Mouse (Mus musculus) embryonic facial prominence, embryonic 11.5 days (tissue): ENCODE measurements around the gene Stim1. TPM values are rescaled to one million over a fixed set of nuclear protein-coding genes. Genes with fewer than 3 reads are reported as not detected.
"Not testable (repeated sequence)": the region's sequence is repeated elsewhere in the genome, so short reads cannot be mapped to it uniquely, and the experiment has no call there.

Experiments used
- ATAC-seq: fragments of 200-750 bp; cut with Nextera tagmentation; replicated peaks from 2 replicates; pipeline ENCODE4 v1.8.0; 2017; ENCODE audit warnings: low read depth; ENCODE audit not compliant: insufficient number of reproducible peaks, low FRiP score, low TSS enrichment
- DNase-seq: peaks from one replicate; pipeline ENCODE4 v3.0.0-alpha.2; 2015; ENCODE audit warnings: low spot score
- H3K27ac ChIP-seq: fragments of 300-500 bp; sonication (generic); replicated peaks from 2 replicates; pipeline ENCODE4 v1.5.1; 2014; ENCODE audit warnings: mild to moderate bottlenecking, low read depth, low read length, control low read depth
- H3K27me3 ChIP-seq: fragments of 300-500 bp; sonication (generic); 2 replicates; pipeline ENCODE4 v1.6.1; 2014; ENCODE audit warnings: mild to moderate bottlenecking, low read length, moderate library complexity, mixed read lengths; ENCODE audit not compliant: control insufficient read depth, insufficient read depth
- H3K36me3 ChIP-seq: fragments of 300-500 bp; sonication (generic); replicated peaks from 2 replicates; pipeline ENCODE4 v1.6.1; 2014; ENCODE audit warnings: low read depth, mild to moderate bottlenecking, low read length, moderate library complexity, mixed read lengths; ENCODE audit not compliant: control insufficient read depth, insufficient read depth
- H3K4me1 ChIP-seq: fragments of 300-500 bp; sonication (generic); 2 replicates; pipeline ENCODE4 v1.6.1; 2014; ENCODE audit warnings: low read length, mixed read lengths; ENCODE audit not compliant: control insufficient read depth, insufficient read depth
- H3K4me2 ChIP-seq: fragments of 300-500 bp; sonication (generic); 2 replicates; pipeline ENCODE4 v1.6.1; 2014; ENCODE audit warnings: low read depth, mild to moderate bottlenecking, control low read depth, low read length, moderate library complexity
- H3K4me3 ChIP-seq: fragments of 300-500 bp; sonication (generic); 2 replicates; pipeline ENCODE4 v1.5.1; 2014; ENCODE audit warnings: low read depth, low read length, control low read depth
- H3K9ac ChIP-seq: fragments of 300-500 bp; sonication (generic); replicated peaks from 2 replicates; pipeline ENCODE4 v1.6.1; 2014; ENCODE audit warnings: mild to moderate bottlenecking, control low read depth, low read length
- H3K9me3 ChIP-seq: fragments of 300-500 bp; sonication (generic); replicated peaks from 2 replicates; pipeline ENCODE4 v1.6.1; 2016; ENCODE audit warnings: mild to moderate bottlenecking, low read length, inconsistent platforms, mixed read lengths; ENCODE audit not compliant: control insufficient read depth
- WGBS: fragments of 180-500 bp; shearing (Covaris S2); extraction: QIAGEN DNeasy Blood & Tissue Kit; methylation state at CpG from one replicate; pipeline ENCODE4 v1.1.7; 2014; 5-methylcytosine and 5-hydroxymethylcytosine counted together
- polyA plus RNA-seq: library from polyadenylated mRNA; unstranded; fragments of >200 nt; fragmentation: Nextera tagmentation; extraction: Ambion mirVana; gene quantifications from 2 replicates; pipeline ENCODE4 v1.2.1, GENCODE M21; 2014

Gene Stim1
- polyA plus RNA-seq, 1 experiment from 2014 or later = 10.6 TPM

DNA sequence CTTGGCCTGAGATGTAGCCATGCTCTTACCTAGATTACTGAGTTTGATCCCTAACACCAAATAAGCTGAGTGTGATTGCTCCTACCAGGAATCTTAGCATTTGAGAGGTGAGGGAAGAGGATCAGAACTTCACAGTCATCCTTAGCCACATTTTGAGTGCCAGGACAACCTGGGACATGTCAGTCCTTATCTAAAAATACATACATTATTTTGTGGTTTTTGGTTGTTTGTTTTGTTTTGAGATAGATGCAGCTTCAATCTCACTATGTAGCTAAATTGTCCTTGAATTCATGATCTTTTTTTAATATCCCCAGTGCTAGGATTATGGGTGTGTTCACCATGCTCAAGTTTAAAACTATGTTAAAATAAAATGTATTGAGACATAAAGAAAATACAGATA lies 139.8 kb downstream of the Stim1 start:
- Histone ChIP-seq H3K27me3 (no peaks in the 10 kb centered on the region), H3K9me3 (no peaks in the 10 kb centered on the region), H3K27ac (no peak overlapping the region), H3K4me1 (no peaks in the 10 kb centered on the region), H3K4me2 (no peak overlapping the region), H3K9ac (no peak overlapping the region), H3K4me3 (no peak overlapping the region), H3K36me3 (no peaks in the 10 kb centered on the region)
- ATAC-seq (no peak), DNase-seq (no peak)

DNA sequence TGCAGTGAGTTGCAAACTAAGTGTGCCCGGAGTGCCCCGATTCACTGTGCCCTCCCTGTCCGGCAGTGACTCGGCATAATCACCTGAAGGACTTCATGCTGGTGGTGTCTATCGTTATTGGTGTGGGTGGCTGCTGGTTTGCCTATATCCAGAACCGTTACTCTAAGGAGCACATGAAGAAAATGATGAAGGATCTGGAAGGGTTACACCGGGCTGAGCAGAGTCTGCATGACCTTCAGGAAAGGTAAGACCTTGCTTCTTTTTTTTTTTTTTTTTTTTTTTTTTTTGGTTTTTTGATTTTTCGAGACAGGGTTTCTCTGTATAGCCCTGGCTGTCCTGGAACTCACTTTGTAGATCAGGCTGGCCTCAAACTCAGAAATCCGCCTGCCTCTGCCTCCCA lies 147.7 kb downstream of the Stim1 start:
- H3K4me2 ChIP-seq, H3K27me3 ChIP-seq, H3K9ac ChIP-seq, H3K36me3 ChIP-seq, H3K4me1 ChIP-seq, H3K4me3 ChIP-seq, ATAC-seq, H3K9me3 ChIP-seq, DNase-seq, H3K27ac ChIP-seq: not testable (repeated sequence)
- WGBS = 93% methylated on average over 9 of the region's 9 CpGs

DNA sequence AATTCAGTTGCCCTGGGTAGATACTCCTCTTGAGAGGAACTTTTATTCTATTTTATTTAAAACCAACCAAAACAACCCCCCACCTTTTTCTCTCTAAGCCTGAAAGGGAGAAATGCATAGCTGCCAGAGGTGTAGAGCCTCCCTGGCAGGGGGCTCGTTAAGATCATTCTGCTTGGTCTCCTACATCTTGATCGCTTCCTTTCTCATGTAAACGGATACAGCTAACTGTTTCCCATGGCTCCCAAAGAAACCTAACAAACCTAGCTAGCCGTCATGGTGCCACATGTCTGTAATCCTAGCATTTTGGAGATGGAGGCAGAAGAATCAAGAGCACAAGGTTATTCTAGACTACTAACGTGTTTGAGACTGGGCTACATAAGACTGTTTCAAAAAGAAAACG lies 148.2 kb downstream of the Stim1 start:
- Histone ChIP-seq H3K36me3 (no peaks in the 10 kb centered on the region), H3K27ac (no peak overlapping the region), H3K9me3 (no peaks in the 10 kb centered on the region), H3K27me3 (no peaks in the 10 kb centered on the region), H3K9ac (no peak overlapping the region), H3K4me3 (no peak overlapping the region), H3K4me2 (no peak overlapping the region), H3K4me1 (no peaks in the 10 kb centered on the region)
- DNase-seq (no peak), ATAC-seq (no peak)
- WGBS = 41% methylated on average over 6 of the region's 6 CpGs

DNA sequence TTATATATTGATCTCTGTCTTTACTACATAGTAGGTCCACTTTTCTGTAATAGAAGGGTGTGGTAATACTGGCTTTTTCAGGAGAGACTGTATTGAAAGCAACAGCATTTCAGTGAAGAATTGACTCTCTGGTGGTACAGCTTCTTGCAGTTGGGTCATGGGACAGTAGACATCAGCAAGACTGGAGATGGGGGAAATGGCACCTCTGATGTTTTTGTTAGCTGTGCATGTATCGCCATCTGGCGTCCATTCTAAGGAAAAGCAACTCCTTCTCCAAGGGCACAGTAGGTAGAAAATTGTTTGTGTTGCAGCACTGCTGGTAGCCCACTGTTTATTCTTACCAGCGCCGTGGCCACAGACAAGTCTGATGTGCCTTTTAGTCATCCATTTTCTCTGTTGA lies 149.8 kb downstream of the Stim1 start:
- 10% methylated on average over 4 of the region's 4 CpGs for WGBS
- H3K9me3 ChIP-seq = no peaks in the 10 kb centered on the region
- H3K4me1 ChIP-seq = no peaks in the 10 kb centered on the region
- DNase-seq = peak; percentile 76
- H3K9ac ChIP-seq = no peak overlapping the region
- no peak overlapping the region for H3K4me2 ChIP-seq
- no peaks in the 10 kb centered on the region for H3K27me3 ChIP-seq
- no peak overlapping the region for H3K27ac ChIP-seq
- no peak for ATAC-seq
- no peak overlapping the region for H3K4me3 ChIP-seq
- H3K36me3 ChIP-seq = no peaks in the 10 kb centered on the region

DNA sequence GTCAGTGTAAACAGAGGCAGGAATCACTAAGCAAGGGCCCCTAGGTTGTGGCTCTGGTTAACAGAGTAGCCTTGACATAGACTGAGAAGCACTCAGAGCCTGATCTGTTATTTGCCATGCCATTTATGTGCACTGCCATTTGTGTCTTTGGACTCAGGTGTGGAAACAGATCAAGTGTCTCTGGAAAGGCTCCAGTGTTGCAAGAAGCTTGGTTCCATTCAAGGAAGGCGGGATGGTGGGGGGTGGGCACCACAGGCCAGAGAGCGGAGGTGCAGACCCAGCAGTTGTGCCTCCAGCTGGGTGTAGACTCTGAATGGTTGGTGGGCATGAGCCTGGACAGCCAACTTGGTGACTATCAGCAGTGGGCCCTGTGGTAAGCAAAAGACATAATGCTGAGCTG lies 154.4 kb downstream of the Stim1 start:
- Histone ChIP-seq H3K27me3 (no peaks in the 10 kb centered on the region), H3K36me3 (no peaks in the 10 kb centered on the region), H3K4me1 (no peaks in the 10 kb centered on the region), H3K4me3 (no peak overlapping the region), H3K9me3 (no peaks in the 10 kb centered on the region), H3K4me2 (no peak overlapping the region), H3K27ac (no peak overlapping the region), H3K9ac (no peak overlapping the region)
- ATAC-seq = no peak
- no peak for DNase-seq
- WGBS = 88% methylated on average over 2 of the region's 2 CpGs

GRCm38 (mm10) chr7:102425933-102426685 lies 158.5 kb downstream of the Stim1 start:
- Histone ChIP-seq H3K36me3 (no peaks in the 10 kb centered on the region), H3K27me3 (no peaks in the 10 kb centered on the region), H3K4me1 (no peaks in the 10 kb centered on the region), H3K27ac (no peak overlapping the region), H3K4me2 (no peak overlapping the region), H3K9ac (no peak overlapping the region), H3K4me3 (no peak overlapping the region), H3K9me3 (no peaks in the 10 kb centered on the region)
- no peak for DNase-seq
- WGBS = 48% methylated on average over 6 of the region's 6 CpGs
- no peak for ATAC-seq

DNA sequence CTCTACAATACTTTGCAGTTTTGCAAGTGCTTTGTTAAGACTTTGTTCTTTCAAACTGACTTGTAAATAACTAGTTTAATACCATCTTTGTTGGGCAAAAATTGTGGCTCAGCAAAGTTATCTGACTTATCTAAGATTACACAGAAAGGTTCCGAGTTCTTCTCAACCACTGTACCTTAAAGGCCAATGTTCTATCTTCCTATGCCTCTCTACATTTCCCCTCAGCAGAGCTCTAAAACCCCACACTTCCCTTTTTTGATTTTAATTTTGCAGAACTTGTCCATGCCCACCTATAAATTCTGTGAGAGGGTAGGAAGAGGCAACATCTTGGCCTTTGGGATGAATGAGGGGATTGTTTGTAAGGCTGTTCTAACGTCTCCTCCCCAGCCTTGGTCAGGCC lies 166.7 kb downstream of the Stim1 start:
- WGBS = 76% methylated on average over 2 of the region's 2 CpGs
- H3K4me3 ChIP-seq = no peak overlapping the region
- no peak for ATAC-seq
- H3K4me2 ChIP-seq = no peak overlapping the region
- no peaks in the 10 kb centered on the region for H3K36me3 ChIP-seq
- no peaks in the 10 kb centered on the region for H3K9me3 ChIP-seq
- no peak for DNase-seq
- no peaks in the 10 kb centered on the region for H3K27me3 ChIP-seq
- no peak overlapping the region for H3K27ac ChIP-seq
- H3K4me1 ChIP-seq = no peaks in the 10 kb centered on the region
- no peak overlapping the region for H3K9ac ChIP-seq

- Histone ChIP-seq H3K4me1 (no peaks in the 10 kb centered on the region), H3K9me3 (no peaks in the 10 kb centered on the region), H3K4me3 (peak overlapping the region; percentile 77), H3K36me3 (peaks cover 3% of the 10 kb centered on the region; the same call in 1 of the 2 replicates), H3K27ac (no peak overlapping the region), H3K9ac (no peak overlapping the region; the same call in 1 of the 2 replicates), H3K27me3 (no peaks in the 10 kb centered on the region), H3K4me2 (no peak overlapping the region)
- no peak for ATAC-seq
- 54% methylated on average over 15 of the region's 15 CpGs for WGBS
- DNase-seq = peak; percentile 3
These were observed 173.4 kb downstream of the Stim1 start for GRCm38 (mm10) chr7:102440822-102441656.
